Mouse (Mus musculus) embryonic facial prominence, embryonic 10.5 days (tissue): ENCODE data around the gene Hnrnpl. TPM values are rescaled to one million over a fixed set of nuclear protein-coding genes. Genes with fewer than 3 reads are reported as not detected.
A peak's percentile ranks its signal among the peaks of the same experiment; 100 is the strongest.

Experiments
- DNase-seq: peaks from one replicate; pipeline ENCODE4 v3.0.0-alpha.2; 2017; ENCODE audit warnings: low spot score
- H3K27ac ChIP-seq: fragments of 300-500 bp; sonication (generic); replicated peaks from 2 replicates; pipeline ENCODE4 v1.5.1; 2016; ENCODE audit warnings: mild to moderate bottlenecking
- H3K27me3 ChIP-seq: fragments of 300-500 bp; sonication (generic); replicated peaks from 2 replicates; pipeline ENCODE4 v1.6.1; 2016; ENCODE audit warnings: low read depth, mild to moderate bottlenecking; ENCODE audit not compliant: poor library complexity, severe bottlenecking
- H3K36me3 ChIP-seq: fragments of 300-500 bp; sonication (generic); replicated peaks from 2 replicates; pipeline ENCODE4 v1.6.1; 2016; ENCODE audit warnings: mild to moderate bottlenecking, moderate library complexity
- H3K4me1 ChIP-seq: fragments of 300-500 bp; sonication (generic); 2 replicates; pipeline ENCODE4 v1.6.1; 2016
- H3K4me3 ChIP-seq: fragments of 300-500 bp; sonication (generic); 2 replicates; pipeline ENCODE4 v1.5.1; 2016; ENCODE audit warnings: mild to moderate bottlenecking, moderate library complexity
- H3K9me3 ChIP-seq: fragments of 300-500 bp; sonication (generic); 2 replicates; pipeline ENCODE4 v1.6.1; 2016; ENCODE audit warnings: mild to moderate bottlenecking
- WGBS: fragments of 180-500 bp; shearing (Covaris S2); methylation state at CpG from one replicate; pipeline ENCODE4 v1.1.7; 2016; 5-methylcytosine and 5-hydroxymethylcytosine counted together
- polyA plus RNA-seq: library from polyadenylated mRNA; unstranded; fragments of >200 nt; fragmentation: Nextera tagmentation; extraction: Ambion mirVana; gene quantifications from 2 replicates; pipeline ENCODE4 v1.2.1, GENCODE M21; 2016

The Hnrnpl gene
- polyA plus RNA-seq, 1 experiment from 2014 or later, result 325 TPM

DNA sequence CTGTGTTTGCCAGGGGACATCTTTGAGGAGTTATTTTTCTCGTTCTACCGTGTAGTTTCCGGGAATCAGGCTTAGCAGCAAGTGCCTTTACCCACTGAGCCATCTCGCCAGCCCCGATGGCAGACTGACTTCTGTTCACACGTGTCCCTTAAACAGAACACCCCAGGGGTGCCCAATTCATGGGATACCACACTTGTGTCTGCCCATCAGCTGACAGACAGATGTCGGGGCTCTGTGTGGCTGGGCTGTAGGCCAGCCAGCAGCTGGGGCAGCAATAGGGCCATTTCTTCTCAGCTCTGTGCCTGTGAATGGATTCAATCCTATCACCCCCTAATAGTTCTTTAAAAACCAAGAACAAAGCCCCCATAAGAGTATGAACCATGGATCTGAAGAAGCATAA, 33.2 kb upstream of the Hnrnpl start:
- DNase-seq, result no peak
- Histone ChIP-seq H3K27ac (no peak overlapping the region), H3K9me3 (no peaks in the 10 kb centered on the region), H3K4me1 (peaks cover 8% of the 10 kb centered on the region), H3K4me3 (no peak overlapping the region), H3K27me3 (no peaks in the 10 kb centered on the region), H3K36me3 (peaks cover 41% of the 10 kb centered on the region)
- 88% methylated on average over 7 of the region's 7 CpGs for WGBS

- DNase-seq, result no peak
- H3K27me3 ChIP-seq, result no peaks in the 10 kb centered on the region
- WGBS, result 84% methylated on average over 9 of the region's 9 CpGs
- peaks cover 40% of the 10 kb centered on the region for H3K36me3 ChIP-seq
- H3K9me3 ChIP-seq, result no peaks in the 10 kb centered on the region
- H3K4me1 ChIP-seq, result peaks cover 17% of the 10 kb centered on the region
- no peak overlapping the region for H3K27ac ChIP-seq
- no peak overlapping the region for H3K4me3 ChIP-seq
Measured at GRCm38 (mm10) chr7:28778825-28779224, 29.5 kb upstream of the Hnrnpl start.

DNA sequence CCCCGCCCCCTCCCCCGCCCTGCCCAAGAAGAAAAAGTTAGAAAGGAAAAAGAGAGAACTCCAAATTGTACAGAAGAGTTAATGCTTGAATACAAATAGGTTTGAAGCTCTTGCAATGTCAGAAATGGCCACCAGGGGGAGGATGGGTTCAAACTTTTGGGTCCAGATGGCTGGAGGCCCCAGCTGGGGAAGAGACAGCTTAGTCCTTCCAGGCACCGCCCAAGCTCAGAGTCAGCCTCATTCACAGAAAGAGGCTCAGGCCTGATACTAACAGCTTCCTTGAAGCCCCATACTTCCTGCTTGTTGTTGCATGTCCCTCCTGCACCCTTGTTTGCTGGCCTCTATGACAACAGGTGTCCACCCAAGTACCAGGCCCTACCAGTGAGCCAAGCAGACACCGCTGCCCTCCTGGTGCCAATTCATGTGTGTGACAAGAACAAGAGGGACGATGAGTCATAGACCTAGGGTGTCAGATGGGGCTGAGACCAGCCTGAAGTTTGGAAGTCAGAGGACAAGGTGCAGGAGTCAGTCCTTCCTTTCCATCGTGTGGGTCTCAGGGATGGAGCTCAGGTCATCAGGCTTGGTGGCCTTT, 28.2 kb upstream of the Hnrnpl start:
- no peak overlapping the region for H3K4me3 ChIP-seq
- H3K27ac ChIP-seq, result peak overlapping the region; percentile 67
- peak; percentile 84 for DNase-seq
- no peaks in the 10 kb centered on the region for H3K9me3 ChIP-seq
- no peaks in the 10 kb centered on the region for H3K27me3 ChIP-seq
- WGBS, result 47% methylated on average over 6 of the region's 6 CpGs
- peaks cover 48% of the 10 kb centered on the region for H3K36me3 ChIP-seq
- peaks cover 18% of the 10 kb centered on the region for H3K4me1 ChIP-seq

GRCm38 (mm10) chr7:28780857-28781256, 27.5 kb upstream of the Hnrnpl start:
- Histone ChIP-seq H3K9me3 (no peaks in the 10 kb centered on the region), H3K27me3 (no peaks in the 10 kb centered on the region), H3K4me3 (no peak overlapping the region), H3K27ac (no peak overlapping the region), H3K36me3 (peaks cover 48% of the 10 kb centered on the region), H3K4me1 (peaks cover 22% of the 10 kb centered on the region)
- WGBS, result 84% methylated on average over 7 of the region's 7 CpGs
- no peak for DNase-seq

- DNase-seq, result no peak
- Histone ChIP-seq H3K27me3 (no peaks in the 10 kb centered on the region), H3K36me3 (peaks cover 49% of the 10 kb centered on the region), H3K4me3 (no peak overlapping the region), H3K9me3 (no peaks in the 10 kb centered on the region), H3K4me1 (peaks cover 22% of the 10 kb centered on the region), H3K27ac (no peak overlapping the region)
- 92% methylated on average over 8 of the region's 8 CpGs for WGBS
Measured at GRCm38 (mm10) chr7:28781261-28781663, 27.1 kb upstream of the Hnrnpl start.

DNA sequence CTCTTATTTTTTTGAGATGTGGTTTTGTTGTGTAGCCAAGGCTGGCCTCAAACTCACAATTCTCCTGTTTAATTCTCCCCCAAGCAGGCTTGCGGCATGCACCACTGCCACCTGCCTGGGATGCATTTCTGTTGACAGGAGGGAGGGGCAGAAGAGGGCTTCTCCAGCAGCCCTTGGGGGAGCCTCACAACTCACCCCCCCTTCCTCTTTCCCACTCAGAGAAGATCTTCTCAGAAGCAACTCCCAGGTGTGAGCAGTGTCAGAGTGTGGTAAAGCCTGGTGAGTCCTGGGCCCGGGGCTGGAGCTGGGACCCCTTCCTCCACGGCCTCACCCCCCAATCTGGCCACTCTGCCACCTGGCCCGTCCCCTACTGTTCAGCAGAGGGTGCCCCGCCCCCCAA, 23.2 kb upstream of the Hnrnpl start:
- Histone ChIP-seq H3K9me3 (no peaks in the 10 kb centered on the region), H3K27me3 (no peaks in the 10 kb centered on the region), H3K4me1 (peaks cover 45% of the 10 kb centered on the region), H3K36me3 (peaks cover 51% of the 10 kb centered on the region), H3K27ac (no peak overlapping the region), H3K4me3 (no peak overlapping the region)
- WGBS, result 77% methylated on average over 5 of the region's 5 CpGs
- no peak for DNase-seq

- 93% methylated on average over 9 of the region's 9 CpGs for WGBS
- Histone ChIP-seq H3K27me3 (no peaks in the 10 kb centered on the region), H3K36me3 (peaks cover 47% of the 10 kb centered on the region), H3K4me3 (no peak overlapping the region), H3K27ac (peak overlapping the region; percentile 73), H3K9me3 (no peaks in the 10 kb centered on the region), H3K4me1 (peaks cover 60% of the 10 kb centered on the region)
- no peak for DNase-seq
Measured at GRCm38 (mm10) chr7:28787884-28788283, 20.5 kb upstream of the Hnrnpl start.

DNA sequence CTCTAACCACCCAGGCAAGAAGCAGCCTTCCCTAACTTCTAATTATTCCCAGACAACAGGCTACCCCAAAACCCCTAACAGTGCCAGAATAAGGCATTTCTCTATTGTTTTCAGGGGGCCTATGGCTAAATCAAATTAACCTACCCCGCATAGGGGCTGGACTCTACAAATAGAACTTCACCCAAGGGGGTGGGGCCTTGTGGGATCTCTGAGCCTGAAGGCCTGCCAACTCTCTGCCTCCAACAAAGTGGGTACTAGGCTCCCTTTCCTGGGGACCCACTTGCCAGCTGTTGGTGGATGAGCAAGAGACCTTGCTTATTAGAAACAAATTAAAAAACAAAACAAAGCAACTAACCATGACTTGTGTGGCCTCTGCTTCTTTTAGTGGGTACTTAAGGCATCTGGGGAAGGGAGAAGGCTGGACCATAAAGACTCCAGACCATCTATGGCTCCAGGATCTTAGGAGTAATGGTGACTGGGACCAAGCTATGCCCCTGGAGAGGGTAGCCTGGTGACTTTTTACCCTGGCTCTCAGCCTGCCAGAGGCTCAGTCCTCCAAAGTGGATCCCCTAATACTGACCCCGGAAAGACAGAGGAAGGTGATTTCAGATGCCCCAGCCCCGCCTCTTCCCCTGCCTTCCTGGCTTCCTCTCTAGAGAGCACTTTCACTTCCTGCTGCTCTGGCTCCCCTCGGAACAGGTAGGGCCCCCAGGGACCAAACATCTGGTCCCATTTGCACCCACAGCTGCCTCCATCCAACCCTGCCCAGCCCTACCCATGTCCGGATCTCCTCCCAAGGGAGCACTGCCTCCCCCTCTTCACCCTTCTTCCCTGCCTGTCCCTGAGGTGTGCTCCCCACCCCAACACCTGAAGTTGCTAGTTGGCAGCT, 19.8 kb upstream of the Hnrnpl start, which contains the start of gene Rinl:
TSS of gene Rinl (plus strand) at position 663 of the 889 bp plus-strand sequence.
- no peaks in the 10 kb centered on the region for H3K9me3 ChIP-seq
- peak within 1 kb of the TSS; percentile 73 for H3K27ac ChIP-seq
- DNase-seq, result no peak
- no peaks in the 10 kb centered on the region for H3K27me3 ChIP-seq
- H3K4me1 ChIP-seq, result peaks cover 60% of the 10 kb centered on the region
- no peak within 1 kb of the TSS for H3K4me3 ChIP-seq
- WGBS, result 66% methylated on average over 5 of the region's 5 CpGs
- H3K36me3 ChIP-seq, result peaks cover 42% of the 10 kb centered on the region

DNA sequence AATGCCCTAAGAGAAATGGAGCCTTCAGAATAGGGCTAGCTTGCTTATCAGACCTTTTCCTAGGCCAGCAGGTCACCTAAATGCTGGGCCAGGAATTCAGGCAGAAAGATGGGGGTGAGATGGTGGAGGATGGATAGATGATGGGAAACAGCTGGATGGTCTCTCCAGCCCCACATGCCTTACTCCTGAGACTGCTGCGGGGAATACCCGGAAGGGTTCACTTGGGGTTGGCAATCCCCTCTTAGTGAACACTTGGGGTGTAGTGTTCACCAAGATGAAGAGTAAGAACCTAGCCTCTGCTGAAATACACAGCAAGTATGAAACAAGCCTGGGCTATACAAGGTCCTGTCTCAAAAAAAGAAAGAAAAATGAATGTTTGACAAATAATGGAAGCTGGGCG, 19.1 kb upstream of the Hnrnpl start:
- DNase-seq, result no peak
- Histone ChIP-seq H3K36me3 (peaks cover 36% of the 10 kb centered on the region), H3K4me1 (peaks cover 60% of the 10 kb centered on the region), H3K27me3 (no peaks in the 10 kb centered on the region), H3K9me3 (no peaks in the 10 kb centered on the region), H3K4me3 (no peak overlapping the region), H3K27ac (peak overlapping the region; percentile 73)
- WGBS, result 63% methylated on average over 3 of the region's 3 CpGs

DNA sequence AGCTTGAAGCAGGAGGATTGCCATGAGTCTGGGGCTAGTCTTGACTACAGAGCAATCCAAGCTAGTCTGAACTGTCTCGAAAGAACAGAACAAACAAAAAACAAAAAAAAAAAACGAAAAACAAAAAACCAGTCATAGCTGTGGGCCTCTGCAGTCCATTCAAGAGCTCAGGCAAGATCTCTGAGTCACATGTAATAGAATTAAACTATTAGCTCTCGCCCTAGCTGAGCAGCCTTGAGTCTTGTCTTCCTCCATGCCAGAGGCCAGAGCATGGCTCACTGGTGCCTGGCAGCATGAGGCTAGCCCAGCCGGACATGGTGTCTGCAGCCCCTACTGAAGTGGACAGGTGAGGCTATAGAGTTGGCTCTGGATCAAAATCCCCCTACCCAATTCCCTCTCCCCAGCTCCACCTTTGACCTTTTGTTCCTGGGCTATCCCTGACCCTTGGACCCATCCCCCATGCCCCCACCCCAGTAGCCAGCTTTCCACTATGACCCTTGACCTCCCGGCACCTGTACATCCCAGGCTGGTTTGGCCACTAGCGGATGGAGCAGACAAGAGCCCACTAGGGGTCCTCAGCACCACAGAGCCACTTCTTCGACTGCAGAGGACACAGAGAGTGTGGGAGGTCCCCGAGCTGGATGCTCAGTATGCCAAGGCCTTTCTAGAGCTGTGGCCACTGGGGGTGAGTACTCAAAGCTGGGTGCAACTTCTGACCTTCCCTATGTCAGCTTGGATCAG, 18.1 kb upstream of the Hnrnpl start:
- Histone ChIP-seq H3K4me1 (peaks cover 53% of the 10 kb centered on the region), H3K27me3 (no peaks in the 10 kb centered on the region), H3K4me3 (no peak overlapping the region), H3K27ac (peak overlapping the region; percentile 73), H3K36me3 (peaks cover 28% of the 10 kb centered on the region), H3K9me3 (no peaks in the 10 kb centered on the region)
- DNase-seq, result peak; percentile 48
- 44% methylated on average over 8 of the region's 8 CpGs for WGBS

GRCm38 (mm10) chr7:28791706-28792105, 16.6 kb upstream of the Hnrnpl start:
- Histone ChIP-seq H3K4me3 (no peak overlapping the region), H3K36me3 (peaks cover 14% of the 10 kb centered on the region), H3K27me3 (no peaks in the 10 kb centered on the region), H3K27ac (0 out of 2 replicates have a peak overlapping the region, but pooled peaks have one; percentile 65), H3K4me1 (peaks cover 62% of the 10 kb centered on the region), H3K9me3 (no peaks in the 10 kb centered on the region)
- no peak for DNase-seq

DNA sequence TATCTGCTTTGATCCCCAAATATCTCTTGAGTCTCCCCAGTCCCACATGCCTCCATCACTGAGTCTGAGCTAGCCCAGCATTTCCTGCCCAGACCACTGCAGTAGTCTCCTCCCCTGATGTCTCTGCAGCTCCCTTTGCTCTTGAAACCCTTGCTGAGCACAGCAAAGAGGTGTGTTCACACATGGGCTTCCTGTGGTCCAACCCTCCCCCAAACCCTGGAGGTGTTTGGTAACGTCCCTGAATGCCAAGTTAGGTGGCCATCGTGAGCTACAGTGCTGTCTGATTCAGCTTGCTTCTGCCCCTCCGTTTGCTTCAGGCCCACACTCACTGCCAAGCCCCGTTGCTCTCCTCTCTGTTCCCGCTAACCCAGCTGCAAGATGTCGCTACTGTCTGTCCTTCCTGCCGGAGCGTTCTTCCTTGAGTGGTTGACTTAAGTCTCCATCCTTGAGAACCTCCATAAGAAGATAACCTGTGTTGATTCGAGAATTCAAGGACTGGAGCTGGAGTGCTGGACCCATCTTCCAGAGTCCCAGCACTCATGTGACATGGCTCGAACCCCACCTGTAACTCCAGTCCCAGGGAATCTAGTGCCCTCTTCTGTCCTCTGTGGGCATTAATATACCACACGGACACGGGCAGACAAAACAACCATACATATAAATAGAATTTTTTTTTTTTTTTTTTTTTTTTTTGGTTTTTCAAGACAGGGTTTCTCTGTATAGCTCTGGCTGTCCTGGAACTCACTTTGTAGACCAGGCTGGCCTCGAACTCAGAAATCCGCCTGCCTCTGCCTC, 15.8 kb upstream of the Hnrnpl start:
- Histone ChIP-seq H3K27ac (peak overlapping the region; percentile 65), H3K4me3 (no peak overlapping the region), H3K4me1 (peaks cover 65% of the 10 kb centered on the region), H3K36me3 (peaks cover 11% of the 10 kb centered on the region), H3K27me3 (no peaks in the 10 kb centered on the region), H3K9me3 (no peaks in the 10 kb centered on the region)
- WGBS, result 84% methylated on average over 14 of the region's 14 CpGs
- no peak for DNase-seq
